Mouse (Mus musculus) G1E (cell line): Measurements from ENCODE around the gene Frrs1l.

Experiments
- CTCF ChIP-seq: IDR thresholded peaks from 2 replicates; pipeline ENCODE4 v1.5.1; 2012; ENCODE audit warnings: low read depth, low read length, inconsistent platforms, mixed read lengths
- GATA2 ChIP-seq: IDR thresholded peaks from 2 replicates; pipeline ENCODE4 v1.6.1; 2012; ENCODE audit warnings: low read depth, low read length, inconsistent platforms, borderline replicate concordance
- POLR2AphosphoS5 ChIP-seq: IDR thresholded peaks from 2 replicates; pipeline ENCODE4 v1.6.1; 2012; ENCODE audit warnings: low read depth, low read length, inconsistent platforms; ENCODE audit not compliant: insufficient replicate concordance
- TAL1 ChIP-seq: conservative IDR thresholded peaks from 2 replicates; pipeline ENCODE4 v1.6.1; 2012; ENCODE audit warnings: low read depth, low read length, inconsistent platforms, mixed read lengths

GRCm38 (mm10) chr4:57010919-57011318 is 20.7 kb upstream of the Frrs1l start:
- TF ChIP-seq TAL1 (no peak), CTCF (no peak), GATA2 (no peak), POLR2AphosphoS5 (no peak)
